Mouse (Mus musculus): ENCODE data around the gene Gm14408. TPM values are rescaled to one million over a fixed set of nuclear protein-coding genes. Genes with fewer than 3 reads are reported as not detected.
"Not testable (repeated sequence)": the region's sequence is repeated elsewhere in the genome, so short reads cannot be mapped to it uniquely, and the experiment has no call there.

Gm14408 gene
- not detected in 2 replicates for polyA plus RNA-seq (2012; rRNA removed)

DNA sequence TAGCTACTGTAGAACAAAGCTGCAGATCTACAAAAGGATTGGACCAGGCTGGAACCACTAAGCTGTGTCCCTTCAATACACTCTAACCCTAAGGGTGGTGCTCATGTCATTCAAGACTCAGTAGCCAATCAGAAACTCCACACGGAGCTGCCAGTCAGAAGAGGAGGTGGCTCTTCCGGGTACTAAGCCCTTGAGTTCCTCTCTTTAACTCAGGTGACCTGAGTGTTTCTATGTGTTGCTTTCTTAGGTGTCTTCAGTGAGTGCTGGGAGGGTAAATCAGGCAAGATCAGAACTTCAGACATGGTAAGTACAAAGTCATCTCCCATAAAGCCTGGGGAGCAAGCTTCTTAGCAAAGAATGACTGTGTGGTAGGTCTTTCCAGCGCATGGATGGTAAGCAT is at the start of gene Gm14408:
Gm14408 (plus strand) TSS at position 301 of the 400 bp plus-strand sequence.
- not testable (repeated sequence) for H3K4me3 ChIP-seq (replicated peaks; ENCODE audit: extremely low read depth, low read depth, low read length); DNase-seq; H3K4me1 ChIP-seq (ENCODE audit: control insufficient read depth, insufficient read depth, low read length)
- 86% methylated on average over 1 of the region's 3 CpGs for WGBS

GRCm38 (mm10) chr2:176798312-176798711 is 32.6 kb upstream of the Gm14408 start, which contains the start of gene Gm14295:
Gene Gm14295 (plus strand): TSS chr2:176798612.
- not testable (repeated sequence) for DNase-seq; H3K4me3 ChIP-seq (replicated peaks; ENCODE audit: extremely low read depth, low read depth, low read length); H3K4me1 ChIP-seq (ENCODE audit: control insufficient read depth, insufficient read depth, low read length)
- WGBS, result no CpG with 5 or more reads among the region's 6 CpGs

DNA sequence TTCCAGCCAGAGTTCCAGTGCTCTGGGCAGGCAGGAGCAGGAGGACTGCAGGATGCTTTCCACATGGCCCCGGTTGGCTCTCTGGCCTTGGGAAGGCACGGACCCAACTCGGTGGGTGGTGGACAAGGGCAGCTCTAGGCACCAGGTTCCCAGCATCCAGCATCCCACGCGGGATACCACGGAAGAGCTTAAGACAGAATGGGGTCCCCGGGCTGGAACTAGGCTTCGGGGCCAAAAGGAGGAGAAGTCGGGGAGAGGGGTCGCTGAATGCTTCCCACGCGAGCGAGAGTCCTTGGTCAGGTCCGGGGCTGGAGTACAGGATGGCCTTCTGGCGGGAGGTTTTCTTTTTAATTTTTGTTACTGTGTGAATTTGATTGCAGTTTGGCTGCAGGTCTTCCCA is 32.2 kb upstream of the Gm14408 start:
- WGBS, result 8% methylated on average over 15 of the region's 15 CpGs
- DNase-seq; H3K4me1 ChIP-seq (ENCODE audit: control insufficient read depth, insufficient read depth, low read length); H3K4me3 ChIP-seq (replicated peaks; ENCODE audit: extremely low read depth, low read depth, low read length): not testable (repeated sequence)

Other genes starting within 250 kb of the Gm14408 start
- gene Gm14308, start 194.8 kb upstream of the Gm14408 start, polyA plus RNA-seq (2012; rRNA removed), result 2.1 and 3.1 TPM in 2 replicates
- 0.98 and 1.7 TPM in 2 replicates for gene Zfp973, start 160.6 kb upstream of the Gm14408 start, polyA plus RNA-seq (2012; rRNA removed)
- 2.2 and 3.4 TPM in 2 replicates for gene Gm14305, start 122.8 kb upstream of the Gm14408 start, polyA plus RNA-seq (2012; rRNA removed)
- gene Gm14295, start 32.5 kb upstream of the Gm14408 start, polyA plus RNA-seq (2012; rRNA removed), result 1.6 and 2.8 TPM in 2 replicates
- 1.00 and 1.9 TPM in 2 replicates for gene Gm14296, start 96.7 kb downstream of the Gm14408 start, polyA plus RNA-seq (2012; rRNA removed)
- 0.72 and 1.1 TPM in 2 replicates for gene Gm14419, start 169.8 kb downstream of the Gm14408 start, polyA plus RNA-seq (2012; rRNA removed)
- not detected in 2 replicates for gene Gm14401, start 243.2 kb downstream of the Gm14408 start, polyA plus RNA-seq (2012; rRNA removed)

All from lung, adult 2 months (tissue).